Comparison of ENCODE assay signal across 13 mouse cellular contexts in the genomic region with DNA sequence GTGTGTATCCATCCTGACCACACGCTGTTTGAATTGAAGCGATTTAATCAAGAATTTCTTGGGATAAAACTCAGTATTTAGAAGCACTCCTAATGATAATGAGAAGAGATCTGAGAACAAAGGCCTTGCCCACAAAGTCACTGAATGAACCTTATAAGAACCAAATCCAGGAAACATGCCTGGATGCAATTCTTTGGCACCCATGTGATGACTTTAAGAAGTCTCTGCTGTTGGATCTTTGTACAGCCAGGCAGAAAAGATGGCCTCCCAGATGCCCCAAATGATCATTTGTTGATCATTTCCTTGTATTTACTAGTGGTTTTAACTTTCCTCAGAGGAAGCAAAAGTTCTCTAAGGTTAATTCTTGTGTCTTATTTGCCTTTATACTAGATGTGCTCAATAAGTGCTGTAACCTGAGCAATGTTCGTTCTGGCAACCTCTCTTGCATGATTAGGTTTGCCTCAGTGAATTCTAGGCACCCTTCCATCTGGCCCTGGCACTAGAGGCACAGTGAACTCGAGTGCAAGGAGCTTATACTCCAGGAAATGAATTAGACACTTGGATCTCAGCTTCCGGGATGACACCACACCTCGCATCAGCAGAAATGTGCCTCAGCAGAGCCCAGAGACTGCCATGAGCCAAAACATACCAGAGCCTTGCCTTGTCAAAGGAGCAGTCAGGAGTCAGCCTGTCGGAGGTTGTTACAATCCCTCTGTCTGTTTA. TPM values are rescaled to one million over a fixed set of nuclear protein-coding genes. Genes with fewer than 3 reads are reported as not detected.
DNase-seq lines count a peak whose midpoint lies in the region; ATAC-seq and TF ChIP-seq lines count a peak whose summit lies in the region.
"Had no signal": no experiment of that assay in that cellular context is flagged by ENCODE, and none has a peak within 500 bp of the region (broad histone marks: within the 10 kb centered on the region; RNA-seq: fewer than 3 reads in every experiment).

No protein-coding gene starts in this region.

- no peak; the same call in 1 of the 2 replicates for ATAC-seq in midbrain, postnatal 0 days (ENCODE audit: low FRiP score)
- no peak for ATAC-seq in megakaryocyte, adult 5-6 weeks (ENCODE audit: poor library complexity, severe bottlenecking)

- peak; percentile 5 to 6 for DNase-seq in frontal cortex, postnatal 10 days (ENCODE audit: low spot score in 2 of 2)
- no peak for DNase-seq in frontal cortex, postnatal 14 days (ENCODE audit: low spot score in 2 of 2)
- peak; percentile 74 for DNase-seq in midbrain, postnatal 0 days (ENCODE audit: low spot score)
- no peak for DNase-seq in midbrain, embryonic 10.5 days (ENCODE audit: low spot score)
- peak; percentile 77 to 87 for DNase-seq in cerebellum, adult 2 months
- peak; percentile 59 to 72 for DNase-seq in kidney, postnatal 25 days
- no peak for DNase-seq in embryo, embryonic 10 days (ENCODE audit: low spot score)
- DNase-seq: gastrocnemius, postnatal 14 days; heart, postnatal 36 days had no signal

- no peaks in the 10 kb centered on the region for H3K27me3 ChIP-seq in midbrain, postnatal 0 days (ENCODE audit: insufficient read depth, low read length)
- H3K27me3 ChIP-seq in midbrain, embryonic 10.5 days (ENCODE audit: low read depth, poor library complexity, severe bottlenecking) = no peaks in the 10 kb centered on the region
- no peaks in the 10 kb centered on the region for H3K27me3 ChIP-seq in cerebellum, adult 2 months (ENCODE audit: control insufficient read depth, insufficient read depth, low read length)
- H3K27me3 ChIP-seq: liver, embryonic 15.5 days had no signal

- TF ChIP-seq CTCF in midbrain, postnatal 0 days (IDR thresholded peaks at IDR 0.05) = no peak
- no peak for TF ChIP-seq CTCF in cerebellum, adult 2 months (IDR thresholded peaks at IDR 0.05; ENCODE audit: borderline replicate concordance, insufficient read depth, low read depth, low read length)

- H3K27ac ChIP-seq in midbrain, postnatal 0 days (ENCODE audit: low read depth, low read length) = no peak overlapping the region
- H3K27ac ChIP-seq in midbrain, embryonic 10.5 days (replicated peaks) = no peak overlapping the region
- no peak overlapping the region for H3K27ac ChIP-seq in cerebellum, adult 2 months (ENCODE audit: insufficient read depth, low read length)
- H3K27ac ChIP-seq: liver, embryonic 15.5 days had no signal

- no peak overlapping the region for H3K4me2 ChIP-seq in midbrain, postnatal 0 days (ENCODE audit: low read depth, low read length, poor library complexity, severe bottlenecking)
- H3K4me2 ChIP-seq: liver, embryonic 15.5 days; midbrain, embryonic 11.5 days had no signal

- H3K36me3 ChIP-seq in midbrain, postnatal 0 days (ENCODE audit: insufficient read depth, low read length) = no peaks in the 10 kb centered on the region
- no peaks in the 10 kb centered on the region for H3K36me3 ChIP-seq in midbrain, embryonic 10.5 days
- H3K36me3 ChIP-seq: liver, embryonic 15.5 days had no signal

- no peaks in the 10 kb centered on the region for H3K4me1 ChIP-seq in midbrain, postnatal 0 days (ENCODE audit: insufficient read depth, low read length)
- no peaks in the 10 kb centered on the region for H3K4me1 ChIP-seq in midbrain, embryonic 10.5 days
- no peaks in the 10 kb centered on the region; the same call in 1 of the 2 replicates for H3K4me1 ChIP-seq in cerebellum, adult 2 months (ENCODE audit: control insufficient read depth, insufficient read depth, low read length)
- H3K4me1 ChIP-seq: liver, embryonic 15.5 days had no signal

- H3K4me3 ChIP-seq in midbrain, postnatal 0 days (ENCODE audit: low read depth, low read length) = no peak overlapping the region
- no peak overlapping the region for H3K4me3 ChIP-seq in midbrain, embryonic 10.5 days
- H3K4me3 ChIP-seq in cerebellum, adult 2 months (replicated peaks; ENCODE audit: insufficient read depth, low read depth, low read length) = no peak overlapping the region
- H3K4me3 ChIP-seq: liver, embryonic 15.5 days had no signal

- no peak overlapping the region for H3K9ac ChIP-seq in midbrain, postnatal 0 days (replicated peaks; ENCODE audit: low read length, poor library complexity, severe bottlenecking)
- H3K9ac ChIP-seq: liver, embryonic 15.5 days had no signal

- H3K9me3 ChIP-seq in midbrain, postnatal 0 days (ENCODE audit: low read length) = no peaks in the 10 kb centered on the region
- H3K9me3 ChIP-seq in midbrain, embryonic 10.5 days (replicated peaks) = no peaks in the 10 kb centered on the region
- H3K9me3 ChIP-seq: liver, embryonic 15.5 days had no signal

- 79% methylated on average over 7 of the region's 7 CpGs for WGBS in midbrain, postnatal 0 days
- WGBS in midbrain, embryonic 10.5 days = 86% methylated on average over 7 of the region's 7 CpGs
- WGBS in cerebellum, adult 2 months = 22% methylated on average over 7 of the region's 7 CpGs

- no peak for TF ChIP-seq POLR2A in cerebellum, adult 2 months (IDR thresholded peaks at IDR 0.05; ENCODE audit: borderline replicate concordance, insufficient read depth, low read length)

RNA-seq across cellular contexts. Expression of gene Ereg, which starts 29.7 kb away (rescaled TPM):
- total RNA-seq in midbrain, postnatal 0 days (2014; rRNA removed) = not detected in 2 replicates
- not detected in 2 replicates for polyA plus RNA-seq in midbrain, postnatal 0 days (2015; fragmentation: Nextera tagmentation; extraction: Ambion mirVana)
- polyA plus RNA-seq in midbrain, embryonic 10.5 days (2016; fragmentation: Nextera tagmentation; extraction: Ambion mirVana) = not detected in 2 replicates
- not detected in 2 replicates for polyA plus RNA-seq in cerebellum, adult 2 months (2012; rRNA removed)
- not detected in 2 replicates for total RNA-seq in megakaryocyte, adult 5-6 weeks (2015)
- total RNA-seq in megakaryocyte, adult 5-6 weeks (2017) = not detected in 2 replicates
- total RNA-seq: gastrocnemius, postnatal 14 days; left cerebral cortex, adult 18-20 months had no signal
- polyA plus RNA-seq: midbrain, embryonic 11.5 days had no signal

RNA-seq across cellular contexts. Expression of gene Areg, which starts 35.3 kb away (rescaled TPM):
- total RNA-seq in midbrain, postnatal 0 days (2014; rRNA removed) = 0.27 TPM in 1 of 2 replicates, not detected in the other
- polyA plus RNA-seq in midbrain, postnatal 0 days (2015; fragmentation: Nextera tagmentation; extraction: Ambion mirVana) = 0.21 and 0.40 TPM in 2 replicates
- 0.11 TPM in 1 of 2 replicates, not detected in the other for polyA plus RNA-seq in midbrain, embryonic 10.5 days (2016; fragmentation: Nextera tagmentation; extraction: Ambion mirVana)
- polyA plus RNA-seq in cerebellum, adult 2 months (2012; rRNA removed) = 0.08 TPM in 2 replicates
- total RNA-seq in megakaryocyte, adult 5-6 weeks (2015) = 0.39 and 0.60 TPM in 2 replicates
- not detected in 2 replicates for total RNA-seq in megakaryocyte, adult 5-6 weeks (2017)
- total RNA-seq: gastrocnemius, postnatal 14 days; heart, postnatal 36 days had no signal
- polyA plus RNA-seq: liver, embryonic 15.5 days; midbrain, embryonic 11.5 days had no signal

Comparison
In these comparisons a context has a peak if more than half of its experiments do, and no peak if none do; other contexts are left out.
1. DNase-seq: peak in frontal cortex, postnatal 10 days (2 of 2), midbrain, postnatal 0 days (single experiment), cerebellum, adult 2 months (2 of 2) and kidney, postnatal 25 days (2 of 2); none in frontal cortex, postnatal 14 days (0 of 2), midbrain, embryonic 10.5 days (single experiment) and embryo, embryonic 10 days (single experiment).